Mouse (Mus musculus) myocyte (in vitro differentiated cells): ENCODE measurements at regions not wholly inside any gene's neighbourhood (a gene's known extent, or its start where the extent isn't known, plus 50 kb on each side); places are given as distances from the start of the nearest gene placed in this dataset.

Experiments used
- H3K27me3 ChIP-seq: one replicate; pipeline ENCODE4 v1.6.1; 2011; ENCODE audit not compliant: control insufficient read depth, insufficient read depth, insufficient read length
- H3K36me3 ChIP-seq: one replicate; pipeline ENCODE4 v1.6.1; 2011; ENCODE audit not compliant: control insufficient read depth, insufficient read depth
- H3K4me2 ChIP-seq: one replicate; pipeline ENCODE4 v1.6.1; 2011; ENCODE audit warnings: low read depth, control low read depth
- H3K4me3 ChIP-seq: one replicate; pipeline ENCODE4 v1.5.1; 2011; ENCODE audit warnings: mild to moderate bottlenecking, control low read depth, moderate library complexity
- H3K79me2 ChIP-seq: one replicate; pipeline ENCODE4 v1.6.1; 2011; ENCODE audit not compliant: control insufficient read depth, insufficient read depth
- H3ac ChIP-seq: one replicate; pipeline ENCODE4 v1.6.1; 2011; ENCODE audit not compliant: control insufficient read depth, insufficient read length
- CEBPB ChIP-seq: IDR thresholded peaks from 2 replicates; pipeline ENCODE4 v1.6.1; 2011; ENCODE audit warnings: mild to moderate bottlenecking, moderate library complexity; ENCODE audit not compliant: poor library complexity, insufficient read depth, severe bottlenecking
- E2F4 ChIP-seq: IDR thresholded peaks from one replicate; pipeline ENCODE4 v1.6.1; 2011; ENCODE audit warnings: mild to moderate bottlenecking, control low read depth, moderate library complexity; ENCODE audit not compliant: insufficient read depth
- MAX ChIP-seq: IDR thresholded peaks from one replicate; pipeline ENCODE4 v1.6.1; 2011; ENCODE audit warnings: low read depth, mild to moderate bottlenecking, control low read depth
- MYOD1 ChIP-seq, 3 experiments: IDR thresholded peaks; one replicate each; pipeline ENCODE4 v1.6.1; 2011; ENCODE audit warnings: control low read depth in 2 of 3, low read depth in 2 of 3, mild to moderate bottlenecking in 2 of 3, moderate library complexity in 1 of 3; ENCODE audit not compliant: insufficient read length in 2 of 3, control insufficient read depth in 1 of 3
- MYOG ChIP-seq, 3 experiments: IDR thresholded peaks; one replicate each; pipeline ENCODE4 v1.6.1; 2011; ENCODE audit warnings: control low read depth in 2 of 3, low read depth in 2 of 3, mild to moderate bottlenecking in 2 of 3; ENCODE audit not compliant: insufficient read length in 2 of 3, control insufficient read depth in 1 of 3, insufficient read depth in 1 of 3
- POLR2A ChIP-seq: IDR thresholded peaks from one replicate; pipeline ENCODE4 v1.6.1; 2011; ENCODE audit warnings: low read depth, mild to moderate bottlenecking, control low read depth, moderate library complexity; ENCODE audit not compliant: insufficient read length
- POLR2AphosphoS2 ChIP-seq: IDR thresholded peaks from one replicate; pipeline ENCODE4 v1.6.1; 2011; ENCODE audit warnings: low read depth, control low read depth; ENCODE audit not compliant: insufficient read length
- REST ChIP-seq: IDR thresholded peaks from one replicate; pipeline ENCODE4 v1.6.1; 2011; ENCODE audit warnings: mild to moderate bottlenecking, control low read depth, moderate library complexity; ENCODE audit not compliant: insufficient read depth, insufficient read length
- SRF ChIP-seq: IDR thresholded peaks from one replicate; pipeline ENCODE4 v1.6.1; 2011; ENCODE audit warnings: low read depth; ENCODE audit not compliant: control insufficient read depth, insufficient read length
- TCF12 ChIP-seq: IDR thresholded peaks from one replicate; pipeline ENCODE4 v1.6.1; 2011; ENCODE audit warnings: mild to moderate bottlenecking, control low read depth; ENCODE audit not compliant: poor library complexity, insufficient read depth, severe bottlenecking
- TCF3 ChIP-seq: IDR thresholded peaks from one replicate; pipeline ENCODE4 v1.6.1; 2011; ENCODE audit warnings: low read depth, control low read depth; ENCODE audit not compliant: insufficient read length
- USF1 ChIP-seq: IDR thresholded peaks from one replicate; pipeline ENCODE4 v1.6.1; 2011; ENCODE audit warnings: low read depth, mild to moderate bottlenecking, control low read depth, moderate library complexity

DNA sequence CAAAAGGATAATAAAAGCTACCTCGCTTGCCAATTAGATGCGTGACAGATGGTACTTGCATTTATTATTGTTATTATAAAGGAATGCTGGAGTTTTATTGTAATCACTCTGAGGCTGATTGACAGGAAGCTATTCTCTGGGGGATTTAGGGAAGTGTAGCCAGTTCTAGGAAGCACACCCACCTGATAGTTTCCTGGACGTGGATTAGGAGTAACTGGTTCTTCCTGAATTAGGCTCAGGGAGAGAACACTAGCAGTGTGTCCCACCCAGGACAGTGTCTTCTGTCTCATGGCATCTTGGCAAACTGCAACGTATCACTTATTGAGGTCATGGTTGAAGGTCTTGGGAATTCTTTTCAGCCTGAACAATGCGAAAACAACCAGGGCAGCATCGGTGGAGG, 336.9 kb upstream of the Gm21798 start:
- H3K79me2 ChIP-seq = no peaks in the 10 kb centered on the region
- H3ac ChIP-seq = no peak overlapping the region
- H3K4me2 ChIP-seq = no peak overlapping the region
- H3K4me3 ChIP-seq = no peak overlapping the region
- no peaks in the 10 kb centered on the region for H3K27me3 ChIP-seq
- TF ChIP-seq USF1 (no peak), REST (no peak), CEBPB (no peak), MYOG (IDR thresholded peaks at IDR 0.05; ENCODE audit: control insufficient read depth in 1 of 3, insufficient read depth in 1 of 3, insufficient read length in 2 of 3, low read depth in 2 of 3) (no peak), TCF3 (no peak), TCF12 (no peak), POLR2A (no peak), E2F4 (no peak), POLR2AphosphoS2 (no peak), MAX (no peak), SRF (no peak), MYOD1 (IDR thresholded peaks at IDR 0.05; ENCODE audit: control insufficient read depth in 1 of 3, insufficient read length in 2 of 3, low read depth in 2 of 3) (no peak)
- H3K36me3 ChIP-seq = no peaks in the 10 kb centered on the region

- Histone ChIP-seq H3ac (no peak overlapping the region), H3K79me2 (no peaks in the 10 kb centered on the region), H3K4me2 (no peak overlapping the region), H3K36me3 (no peaks in the 10 kb centered on the region), H3K27me3 (no peaks in the 10 kb centered on the region), H3K4me3 (no peak overlapping the region)
- TF ChIP-seq TCF3 = no peak
Measured at GRCm38 (mm10) chr15:64481226-64481625, 336.3 kb upstream of the Gm21798 start.

GRCm38 (mm10) chr15:64482960-64483359, 334.5 kb upstream of the Gm21798 start:
- no peaks in the 10 kb centered on the region for H3K36me3 ChIP-seq
- no peaks in the 10 kb centered on the region for H3K79me2 ChIP-seq
- no peak overlapping the region for H3K4me3 ChIP-seq
- no peak overlapping the region for H3K4me2 ChIP-seq
- TF ChIP-seq POLR2A (no peak), CEBPB (no peak), REST (no peak), TCF3 (no peak), MYOD1 (IDR thresholded peaks at IDR 0.05; ENCODE audit: control insufficient read depth in 1 of 3, insufficient read length in 2 of 3, low read depth in 2 of 3) (no peak), MAX (no peak), USF1 (no peak), SRF (no peak), E2F4 (no peak), TCF12 (no peak), MYOG (IDR thresholded peaks at IDR 0.05; ENCODE audit: control insufficient read depth in 1 of 3, insufficient read depth in 1 of 3, insufficient read length in 2 of 3, low read depth in 2 of 3) (no peak)
- H3ac ChIP-seq = no peak overlapping the region
- H3K27me3 ChIP-seq = no peaks in the 10 kb centered on the region

GRCm38 (mm10) chr15:64487801-64488200, 329.7 kb upstream of the Gm21798 start:
- no peak overlapping the region for H3K4me3 ChIP-seq
- H3K27me3 ChIP-seq = no peaks in the 10 kb centered on the region
- H3K79me2 ChIP-seq = no peaks in the 10 kb centered on the region
- TF ChIP-seq MAX (no peak), POLR2A (no peak), E2F4 (no peak), MYOD1 (IDR thresholded peaks at IDR 0.05; ENCODE audit: control insufficient read depth in 1 of 3, insufficient read length in 2 of 3, low read depth in 2 of 3) (no peak), TCF12 (no peak), CEBPB (no peak), USF1 (no peak), TCF3 (no peak), POLR2AphosphoS2 (no peak), MYOG (IDR thresholded peaks at IDR 0.05; ENCODE audit: control insufficient read depth in 1 of 3, insufficient read depth in 1 of 3, insufficient read length in 2 of 3, low read depth in 2 of 3) (no peak), REST (no peak), SRF (no peak)
- no peak overlapping the region for H3K4me2 ChIP-seq
- no peak overlapping the region for H3ac ChIP-seq
- H3K36me3 ChIP-seq = no peaks in the 10 kb centered on the region

DNA sequence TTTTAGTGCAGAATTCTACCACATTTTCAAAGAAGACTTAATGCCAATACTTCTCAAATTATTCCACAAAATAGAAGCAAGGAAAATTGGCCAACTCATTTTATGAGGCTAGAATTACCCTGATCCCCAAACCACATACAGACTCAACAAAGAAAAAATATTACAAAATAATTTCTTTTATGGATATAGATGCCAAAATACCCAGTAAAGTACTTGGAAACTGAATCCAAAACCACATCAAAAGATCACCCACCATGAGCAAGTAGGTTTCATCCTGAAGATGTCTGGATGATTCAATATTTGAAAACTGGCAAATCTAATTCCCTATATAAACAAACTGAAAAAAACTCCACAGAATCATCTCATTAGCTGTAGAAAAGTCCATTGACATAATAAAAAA, 316.7 kb upstream of the Gm21798 start:
- H3K4me3 ChIP-seq = no peak overlapping the region
- no peaks in the 10 kb centered on the region for H3K27me3 ChIP-seq
- H3K79me2 ChIP-seq = no peaks in the 10 kb centered on the region
- H3K36me3 ChIP-seq = no peaks in the 10 kb centered on the region
- H3K4me2 ChIP-seq = no peak overlapping the region
- no peak overlapping the region for H3ac ChIP-seq
- TF ChIP-seq MYOD1 (IDR thresholded peaks at IDR 0.05; ENCODE audit: control insufficient read depth in 1 of 3, insufficient read length in 2 of 3, low read depth in 2 of 3) (no peak), CEBPB (peak; percentile 65)
